Mouse (Mus musculus) cerebellum, adult 2 months (tissue): ENCODE data around the gene Zfp189.

Source experiments
- CTCF ChIP-seq: fragments of 200-500 bp; IDR thresholded peaks from 2 replicates; pipeline ENCODE4 v1.5.1; 2011; ENCODE audit warnings: low read depth, mild to moderate bottlenecking, control low read depth, low read length, moderate library complexity, borderline replicate concordance; ENCODE audit not compliant: insufficient read depth
- POLR2A ChIP-seq: fragments of 200-500 bp; IDR thresholded peaks from 2 replicates; pipeline ENCODE4 v1.6.1; 2011; ENCODE audit warnings: low read length, control low read depth, borderline replicate concordance; ENCODE audit not compliant: insufficient read depth

- no peak for TF ChIP-seq CTCF
- 0 out of 2 replicates have a peak, but pooled peaks have one; percentile 10 for TF ChIP-seq POLR2A
Observed at GRCm38 (mm10) chr4:49559915-49560772, 39.2 kb downstream of the Zfp189 start.
